Mouse (Mus musculus) lung, adult 18-20 months (tissue): ENCODE measurements around the gene Itgam.
"Not testable (repeated sequence)": the region's sequence is repeated elsewhere in the genome, so short reads cannot be mapped to it uniquely, and the experiment has no call there.

Experiments
- DNase-seq, 2 experiments: peaks; one replicate each; pipeline ENCODE4 v3.0.0; 2022; ENCODE audit warnings: mixed read lengths in 2 of 2

Itgam gene

GRCm38 (mm10) chr7:128132148-128132547 lies 69.7 kb downstream of the Itgam start:
- no peak for DNase-seq

- DNase-seq = peak in 1 of 2 experiments; percentile 25
Observed at GRCm38 (mm10) chr7:128133596-128133995, 71.2 kb downstream of the Itgam start.

GRCm38 (mm10) chr7:128136927-128137326 lies 74.5 kb downstream of the Itgam start:
- peak in 1 of 2 experiments; percentile 12 for DNase-seq

- DNase-seq = no peak
Observed at GRCm38 (mm10) chr7:128139611-128140010, 77.2 kb downstream of the Itgam start.

GRCm38 (mm10) chr7:128150970-128151369 lies 88.5 kb downstream of the Itgam start:
- no peak for DNase-seq

- no peak for DNase-seq
Observed at GRCm38 (mm10) chr7:128154076-128154475, 91.6 kb downstream of the Itgam start, which contains the start of gene Itgad. Gene Itgad (plus strand): TSS chr7:128154376.

- no peak for DNase-seq
Observed at GRCm38 (mm10) chr7:128154924-128155323, 92.5 kb downstream of the Itgam start.

- DNase-seq = not testable (repeated sequence)
Observed at GRCm38 (mm10) chr7:128158688-128159354, 96.4 kb downstream of the Itgam start.

GRCm38 (mm10) chr7:128164001-128164400 lies 101.6 kb downstream of the Itgam start:
- no peak for DNase-seq

GRCm38 (mm10) chr7:128166391-128166790 lies 104.0 kb downstream of the Itgam start:
- no peak for DNase-seq
